Mouse (Mus musculus): Measurements from ENCODE around the gene St3gal6.

DNA sequence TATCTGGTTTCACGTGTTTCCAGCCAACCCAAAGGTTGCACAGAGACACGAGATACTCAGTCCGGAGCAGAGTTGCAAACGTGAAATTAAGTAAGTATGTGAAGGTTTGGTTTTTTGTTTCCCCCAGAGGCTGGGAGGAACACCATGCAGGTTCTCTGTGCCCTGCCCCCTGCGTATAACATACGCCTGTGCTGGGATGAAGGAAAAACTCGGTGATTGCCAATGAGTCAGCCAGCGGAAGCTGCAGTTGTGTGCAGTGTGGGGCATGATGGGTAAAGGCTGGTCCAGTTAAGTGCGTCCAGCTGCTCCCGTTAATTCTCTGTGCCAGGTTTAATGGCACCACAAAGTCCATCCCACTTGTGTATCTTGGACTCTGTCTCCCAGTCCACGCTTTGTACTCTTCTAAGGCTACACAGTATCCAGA, 4.4 kb downstream of the St3gal6 start:
- TF ChIP-seq POLR2A (IDR thresholded peaks at IDR 0.05; ENCODE audit: insufficient read depth, low read depth, low read length): no peak
- no peak for TF ChIP-seq EP300 (IDR thresholded peaks at IDR 0.05; ENCODE audit: insufficient read depth, low read depth, low read length)

Data from heart, adult 2 months (tissue).